Mouse (Mus musculus) monocyte, adult 5-6 weeks (primary cell): ENCODE results near the gene Krtap26-1. TPM values are rescaled to one million over a fixed set of nuclear protein-coding genes. Genes with fewer than 3 reads are reported as not detected.

Source experiments
- total RNA-seq: library from RNA; stranded (forward); fragments of 200-1000, 200-491, 200-594 nt; gene quantifications from 3 replicates; pipeline ENCODE4 v1.2.3, GENCODE M21; 2017

Gene Krtap26-1
- total RNA-seq, 1 experiment from 2014 or later, result not detected

Other genes starting within 250 kb of the Krtap26-1 start
- gene Cldn17, start 140.8 kb downstream of the Krtap26-1 start, total RNA-seq, result not detected in 3 replicates
- gene Cldn8, start 84.6 kb downstream of the Krtap26-1 start, total RNA-seq, result not detected in 3 replicates
- gene Krtap24-1, start 35.5 kb downstream of the Krtap26-1 start, total RNA-seq, result not detected in 3 replicates
- not detected in 3 replicates for gene 2310079G19Rik, start 20.1 kb downstream of the Krtap26-1 start, total RNA-seq
- not detected in 3 replicates for gene Krtap27-1, start 23.9 kb upstream of the Krtap26-1 start, total RNA-seq
- gene 2310061N02Rik, start 60.2 kb upstream of the Krtap26-1 start, total RNA-seq, result not detected in 3 replicates
- not detected in 3 replicates for gene Krtap13-1, start 81.1 kb upstream of the Krtap26-1 start, total RNA-seq
- gene Krtap13, start 103.8 kb upstream of the Krtap26-1 start, total RNA-seq, result not detected in 3 replicates
- gene 2310034C09Rik, start 111.1 kb upstream of the Krtap26-1 start, total RNA-seq, result not detected in 3 replicates
- gene 2310057N15Rik, start 126.4 kb upstream of the Krtap26-1 start, total RNA-seq, result not detected in 3 replicates
- gene Gm5965, start 130.1 kb upstream of the Krtap26-1 start, total RNA-seq, result not detected in 3 replicates
- gene Gm20741, start 164.4 kb upstream of the Krtap26-1 start, total RNA-seq, result not detected in 3 replicates
- gene Krtap15, start 172.4 kb upstream of the Krtap26-1 start, total RNA-seq, result not detected in 3 replicates
- not detected in 3 replicates for gene Krtap14, start 178.3 kb upstream of the Krtap26-1 start, total RNA-seq
- not detected in 3 replicates for gene Krtap19-1, start 221.6 kb upstream of the Krtap26-1 start, total RNA-seq
- not detected in 3 replicates for gene Krtap19-2, start 226.5 kb upstream of the Krtap26-1 start, total RNA-seq
- gene Krtap19-3, start 230.2 kb upstream of the Krtap26-1 start, total RNA-seq, result not detected in 3 replicates
- gene Krtap19-4, start 237.3 kb upstream of the Krtap26-1 start, total RNA-seq, result not detected in 3 replicates
- not detected in 3 replicates for gene Krtap19-5, start 248.7 kb upstream of the Krtap26-1 start, total RNA-seq